Mouse (Mus musculus): Measurements from ENCODE around the gene Hist1h1t.
"Not testable (repeated sequence)": the region's sequence is repeated elsewhere in the genome, so short reads cannot be mapped to it uniquely, and the experiment has no call there.

The Hist1h1t gene

GRCm38 (mm10) chr13:23700786-23701520 is 5.3 kb downstream of the Hist1h1t start:
- peak; percentile 41 for DNase-seq

- no peak for DNase-seq
These were observed 6.6 kb downstream of the Hist1h1t start for GRCm38 (mm10) chr13:23702220-23702619.

- not testable (repeated sequence) for DNase-seq
These were observed 7.2 kb downstream of the Hist1h1t start for GRCm38 (mm10) chr13:23702801-23703200.

GRCm38 (mm10) chr13:23705751-23706356 is 10.2 kb downstream of the Hist1h1t start:
- DNase-seq: no peak

- DNase-seq: no peak
These were observed 11.2 kb downstream of the Hist1h1t start for GRCm38 (mm10) chr13:23706771-23707170.

GRCm38 (mm10) chr13:23708041-23708440 is 12.4 kb downstream of the Hist1h1t start:
- no peak for DNase-seq

- no peak for DNase-seq
These were observed 13.0 kb downstream of the Hist1h1t start for GRCm38 (mm10) chr13:23708654-23709053.

- DNase-seq: no peak
These were observed 14.2 kb downstream of the Hist1h1t start for GRCm38 (mm10) chr13:23709714-23710373.

- no peak for DNase-seq
These were observed 14.9 kb downstream of the Hist1h1t start, which contains the start of gene Hfe for GRCm38 (mm10) chr13:23710374-23711089. Hfe (minus strand) TSS chr13:23710854.

- no peak for DNase-seq
These were observed 20.8 kb downstream of the Hist1h1t start for GRCm38 (mm10) chr13:23716261-23717042.

- DNase-seq: no peak
These were observed 21.6 kb downstream of the Hist1h1t start for GRCm38 (mm10) chr13:23717176-23717575.

GRCm38 (mm10) chr13:23717593-23718245 is 22.1 kb downstream of the Hist1h1t start:
- DNase-seq: not testable (repeated sequence)

GRCm38 (mm10) chr13:23724239-23724638 is 28.6 kb downstream of the Hist1h1t start:
- no peak for DNase-seq

GRCm38 (mm10) chr13:23725213-23725612 is 29.6 kb downstream of the Hist1h1t start:
- DNase-seq: no peak

GRCm38 (mm10) chr13:23728472-23729191 is 33.0 kb downstream of the Hist1h1t start:
- DNase-seq: no peak

GRCm38 (mm10) chr13:23729192-23729525 is 33.5 kb downstream of the Hist1h1t start:
- no peak for DNase-seq

- no peak for DNase-seq
These were observed 34.1 kb downstream of the Hist1h1t start for GRCm38 (mm10) chr13:23729706-23730105.

- no peak for DNase-seq
These were observed 34.9 kb downstream of the Hist1h1t start for GRCm38 (mm10) chr13:23730479-23730878.

GRCm38 (mm10) chr13:23732156-23732804 is 36.7 kb downstream of the Hist1h1t start:
- DNase-seq: no peak

- DNase-seq: no peak
These were observed 41.5 kb downstream of the Hist1h1t start for GRCm38 (mm10) chr13:23737091-23737490.

GRCm38 (mm10) chr13:23738041-23738440 is 42.4 kb downstream of the Hist1h1t start:
- peak; percentile 16 for DNase-seq
